Mouse (Mus musculus) gastrocnemius, postnatal 4 days (tissue): Measurements from ENCODE around the gene Ndrg4. TPM values are rescaled to one million over a fixed set of nuclear protein-coding genes. Genes with fewer than 3 reads are reported as not detected.
"Not testable (repeated sequence)": the region's sequence is repeated elsewhere in the genome, so short reads cannot be mapped to it uniquely, and the experiment has no call there.

Experiments used
- DNase-seq, 2 experiments: peaks; one replicate each; pipeline ENCODE4 v3.0.0; 2021 to 2022; ENCODE audit warnings: low spot score in 2 of 2, mixed read lengths in 2 of 2
- long read RNA-seq, 2 experiments: library from polyadenylated mRNA; stranded (forward); transcript quantifications; one replicate each; pipeline ENCODE4 v2.0.0; 2021
- total RNA-seq, 2 experiments: library from RNA; stranded (reverse); gene quantifications; 2 replicates each; pipeline ENCODE4 v1.2.3; 2021

The Ndrg4 gene
- total RNA-seq = 10 to 100 TPM; 13.8 to 18.5 TPM
- long read RNA-seq, experiment 1, transcript Ndrg4-203 (14 exons, 2,738 nt) = major isoform, 12 of 21 reads
- long read RNA-seq, experiment 1, partial matches to known transcripts = 1 of 21 reads
- long read RNA-seq, experiment 1, other reads (novel, unspliced or antisense) = 3 of 21 reads
- long read RNA-seq, experiment 2, transcript Ndrg4-202 (15 exons, 2,966 nt) = minor isoform, 5 of 29 reads
- long read RNA-seq, experiment 2, transcript Ndrg4-203 (14 exons, 2,738 nt) = major isoform, 14 of 29 reads
- long read RNA-seq, experiment 2, partial matches to known transcripts = 1 of 29 reads
- long read RNA-seq, experiment 2, other reads (novel, unspliced or antisense) = 7 of 29 reads

- no peak for DNase-seq
These were observed at the start of gene Ndrg4 for GRCm38 (mm10) chr8:95676631-95677030. TSS of gene Ndrg4 (plus strand) at chr8:95676980.

GRCm38 (mm10) chr8:95632840-95633239 is 43.9 kb upstream of the Ndrg4 start:
- no peak for DNase-seq

DNA sequence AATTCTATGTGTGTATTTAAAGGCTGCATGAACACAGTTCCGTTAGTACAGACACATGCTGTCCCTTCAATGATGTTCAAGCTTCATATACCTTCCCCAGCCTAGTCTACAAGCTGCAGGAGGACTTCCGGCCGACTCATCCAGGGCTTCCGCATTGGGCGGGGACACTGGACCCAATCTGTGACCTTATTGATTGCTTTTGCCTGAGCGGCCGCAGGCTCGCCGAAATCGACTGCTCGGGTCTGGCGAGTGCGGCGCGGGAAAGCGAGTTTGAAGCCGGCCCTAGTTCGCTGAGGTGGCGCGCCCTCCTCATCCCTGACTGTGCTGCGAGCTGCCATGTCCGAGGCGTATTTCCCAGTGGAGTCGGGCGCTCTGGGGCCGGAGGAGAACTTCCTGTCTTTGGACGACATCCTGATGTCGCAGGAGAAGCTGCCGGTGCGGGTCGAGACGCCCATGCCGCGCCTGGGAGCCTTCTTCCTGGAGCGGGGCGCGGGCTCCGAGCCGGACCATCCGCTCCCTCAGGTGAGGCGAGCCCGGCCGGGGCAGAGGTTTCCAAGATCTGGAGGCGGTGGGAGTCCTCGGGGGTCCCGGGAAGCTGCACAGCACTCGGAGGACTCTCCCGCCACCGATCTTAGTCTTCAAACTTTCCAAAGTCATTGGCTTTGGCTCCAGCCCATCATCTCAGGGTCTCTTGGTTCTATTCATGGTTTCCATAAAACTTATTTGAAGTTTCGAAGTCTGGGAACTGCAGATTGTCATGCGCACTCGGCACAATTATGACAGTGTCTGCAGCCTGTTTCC is 43.3 kb upstream of the Ndrg4 start, which contains the start of gene Gins3:
Gene Gins3 (plus strand): TSS at position 192 of the 801 bp plus-strand sequence.
- peak; percentile 75 to 91 for DNase-seq

DNA sequence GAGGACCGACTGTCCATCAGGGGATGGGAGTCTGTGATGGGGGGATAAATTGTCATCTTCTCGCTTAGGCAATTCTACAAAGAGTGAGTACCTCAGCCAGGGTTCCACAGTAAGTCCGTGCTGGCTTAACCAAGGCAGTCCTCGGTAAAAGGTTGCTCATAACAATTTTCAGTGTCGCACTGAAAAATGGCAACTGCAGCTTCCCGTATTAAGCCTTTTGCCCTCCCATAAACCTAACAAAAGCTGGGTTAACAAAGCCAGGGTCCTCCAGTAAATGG is 42.8 kb upstream of the Ndrg4 start:
- DNase-seq = no peak

DNA sequence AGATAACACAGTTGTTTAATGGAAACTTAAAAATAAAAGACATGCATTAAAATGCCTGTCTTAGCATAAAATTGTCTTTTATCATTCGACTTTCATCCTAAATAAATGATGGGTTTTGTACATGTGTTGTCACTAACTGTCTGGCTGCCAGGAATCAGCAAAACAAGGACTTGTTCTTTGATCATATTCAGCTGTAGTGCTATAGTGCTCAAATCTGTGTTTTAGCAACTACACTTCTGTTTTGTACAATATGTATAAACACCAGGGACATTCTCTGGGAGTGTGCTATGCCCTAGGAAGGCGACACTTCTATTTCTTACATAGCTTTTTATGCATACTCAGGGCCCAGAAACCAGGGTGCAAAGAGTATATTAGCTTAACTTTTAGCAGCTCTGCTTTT is 31.8 kb upstream of the Ndrg4 start:
- no peak for DNase-seq

DNA sequence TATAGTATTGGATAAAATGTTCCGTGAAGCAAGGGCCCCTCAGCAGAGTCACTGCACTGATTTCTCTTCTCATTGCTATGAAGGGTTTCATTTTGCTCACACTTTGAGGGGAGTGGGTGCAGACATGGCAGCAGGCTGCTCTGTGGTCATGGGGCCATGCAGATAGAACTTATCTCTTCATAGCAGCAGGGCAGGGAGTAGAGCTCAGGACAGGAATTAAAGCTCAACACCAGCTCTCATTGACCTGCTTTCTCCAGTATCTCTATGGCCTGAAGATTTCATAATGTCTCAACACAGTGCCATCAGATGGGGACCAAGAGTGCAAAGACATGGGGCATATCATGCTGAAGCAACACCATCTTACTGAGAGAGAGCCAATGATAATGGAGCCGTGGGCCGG is 28.5 kb upstream of the Ndrg4 start:
- DNase-seq = no peak

- DNase-seq = no peak
These were observed 23.4 kb upstream of the Ndrg4 start for GRCm38 (mm10) chr8:95653351-95653750.

DNA sequence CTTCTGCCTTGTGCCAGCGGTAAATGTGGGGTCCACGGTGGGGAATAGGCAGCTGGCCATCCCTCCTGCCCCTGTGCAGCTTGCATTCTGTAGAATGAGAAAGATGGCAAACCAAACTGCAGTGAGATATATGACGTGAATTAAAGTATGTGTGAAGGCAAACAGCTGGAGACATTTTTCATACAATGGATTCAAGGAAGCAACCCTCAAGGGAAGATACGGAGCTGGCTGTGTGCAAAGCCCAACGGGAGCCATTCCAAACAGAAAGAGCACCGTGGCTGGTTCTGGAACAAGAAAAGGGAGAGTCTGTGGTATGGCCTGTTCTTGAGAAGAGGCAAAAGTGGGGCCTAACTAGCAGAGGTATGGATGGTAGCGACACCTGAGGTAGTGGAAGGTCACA is 20.9 kb upstream of the Ndrg4 start:
- DNase-seq = no peak

- no peak for DNase-seq
These were observed 20.3 kb upstream of the Ndrg4 start for GRCm38 (mm10) chr8:95656316-95657002.

DNA sequence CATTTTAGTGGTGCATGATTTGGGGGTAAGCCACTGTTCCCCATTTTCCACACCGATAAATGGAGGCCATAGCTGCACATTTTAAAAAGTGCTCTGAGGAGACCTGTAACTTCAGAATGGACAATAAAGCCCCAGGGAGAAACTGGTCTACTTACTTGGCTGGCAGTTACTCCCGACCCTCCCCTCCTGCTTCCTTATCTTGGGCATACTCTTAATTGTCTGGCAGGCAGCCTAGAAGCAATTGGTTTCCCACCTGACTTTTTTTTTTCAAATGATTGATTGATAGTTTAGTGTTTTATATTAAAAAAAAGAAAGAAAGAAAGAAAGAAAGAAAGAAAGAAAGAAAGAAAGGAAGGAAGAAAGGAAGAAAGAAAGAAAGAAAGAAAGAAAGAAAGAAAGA is 19.3 kb upstream of the Ndrg4 start:
- no peak for DNase-seq

DNA sequence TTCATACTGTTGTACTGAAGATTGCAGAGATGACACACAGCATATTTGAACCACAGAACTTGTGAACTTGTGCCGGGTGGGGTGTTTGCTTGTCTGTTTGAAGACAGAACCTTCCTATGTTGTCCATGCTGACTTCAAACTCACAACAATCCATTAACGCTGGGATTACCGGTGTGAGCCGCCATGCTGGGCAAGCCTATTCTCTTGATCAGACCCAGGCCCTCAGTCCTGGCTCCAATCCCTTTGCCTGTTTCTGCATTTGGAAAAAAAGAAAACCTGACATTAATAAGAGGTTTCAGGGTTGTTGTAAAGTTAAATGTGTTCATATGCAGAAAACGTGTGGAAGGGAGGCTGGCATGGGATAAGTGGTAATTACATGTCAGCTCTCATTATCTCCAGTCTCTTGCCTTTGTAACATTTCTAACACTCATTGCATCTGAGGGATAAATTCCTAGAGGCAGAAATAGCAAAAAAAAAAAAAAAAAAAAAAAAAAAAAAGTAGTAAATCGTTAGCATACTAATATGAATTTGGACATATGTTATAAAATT is 16.4 kb upstream of the Ndrg4 start:
- no peak for DNase-seq

- no peak for DNase-seq
These were observed 15.7 kb upstream of the Ndrg4 start for GRCm38 (mm10) chr8:95661085-95661484.

GRCm38 (mm10) chr8:95661575-95661974 is 15.2 kb upstream of the Ndrg4 start:
- DNase-seq = no peak

DNA sequence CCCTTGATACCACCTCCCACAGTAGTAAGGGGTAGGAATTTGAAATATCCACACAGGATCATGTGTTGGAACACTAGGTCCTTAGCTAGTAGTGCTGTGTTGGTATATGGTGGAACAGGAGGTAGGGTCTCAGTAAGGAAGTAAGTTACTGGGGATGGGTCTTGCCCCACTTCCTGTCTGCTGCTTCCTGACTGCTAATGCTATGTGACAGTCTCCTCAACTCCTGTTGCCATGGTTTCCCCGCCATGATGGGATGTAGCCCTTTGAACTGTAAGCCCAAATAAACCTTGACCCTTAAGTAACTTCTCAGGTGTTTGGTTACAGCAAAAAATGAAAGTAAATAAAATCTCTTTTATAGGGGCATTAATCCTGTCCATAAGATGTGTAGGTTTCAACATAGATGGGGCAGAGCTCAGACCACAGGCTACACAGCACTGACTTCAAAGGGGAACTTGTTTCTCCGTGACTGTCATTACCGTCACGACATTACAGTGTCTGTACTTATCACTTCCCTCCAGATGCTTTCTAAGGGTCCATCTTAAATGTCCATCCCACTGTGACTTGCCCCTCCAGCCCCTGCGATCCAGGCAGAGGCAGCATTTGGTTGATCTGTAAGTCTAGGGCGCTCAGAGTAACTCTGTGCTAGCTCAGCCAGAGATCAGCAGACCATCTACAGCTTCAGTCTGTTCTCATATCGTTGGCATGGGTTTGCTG is 13.7 kb upstream of the Ndrg4 start:
- DNase-seq = no peak

DNA sequence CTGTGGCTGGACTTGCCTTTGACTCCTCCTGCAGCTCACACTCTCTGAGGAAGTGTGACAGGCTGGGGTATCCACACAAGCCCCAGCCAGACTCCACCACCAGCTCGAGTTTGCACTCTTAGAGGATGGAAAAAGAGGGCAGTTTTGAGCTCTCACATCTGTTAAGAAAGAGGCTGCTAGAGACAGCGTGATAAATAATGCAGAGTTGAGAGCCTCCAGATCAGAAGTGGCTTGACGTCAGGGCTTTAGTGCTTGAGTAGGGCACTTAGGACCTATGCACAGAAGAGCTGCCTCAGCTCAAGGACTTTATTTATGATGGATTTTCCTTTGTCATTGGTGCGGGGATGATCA is 13.2 kb upstream of the Ndrg4 start:
- no peak for DNase-seq

DNA sequence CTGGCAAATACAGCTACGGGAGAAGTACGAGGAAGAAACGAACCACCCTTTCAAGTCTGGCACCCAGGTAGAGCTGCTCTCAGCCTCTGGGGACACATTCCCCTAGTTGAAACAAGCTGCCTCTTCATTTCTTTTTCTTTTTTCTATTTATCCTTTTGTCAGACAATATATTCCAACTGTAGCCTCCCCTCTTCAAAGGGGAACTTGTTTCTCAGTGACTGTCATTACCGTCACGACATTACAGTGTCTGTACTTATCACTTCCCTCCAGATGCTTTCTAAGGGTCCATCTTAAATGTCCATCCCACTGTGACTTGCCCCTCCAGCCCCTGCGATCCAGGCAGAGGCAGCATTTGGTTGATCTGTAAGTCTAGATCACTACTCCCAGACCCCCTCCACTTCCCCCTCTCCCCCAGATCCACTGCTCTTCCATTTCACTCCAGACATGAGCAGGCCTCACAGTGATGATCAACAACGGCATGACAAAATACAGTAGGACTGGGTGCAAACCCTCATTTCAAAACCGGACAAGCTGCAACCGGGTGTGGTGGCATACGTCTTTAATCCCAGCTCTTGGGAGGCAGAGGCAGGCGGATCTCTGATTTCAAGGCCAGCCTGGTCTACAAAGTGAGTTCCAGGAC is 10.8 kb upstream of the Ndrg4 start:
- not testable (repeated sequence) for DNase-seq

- DNase-seq = no peak
These were observed 8.4 kb upstream of the Ndrg4 start for GRCm38 (mm10) chr8:95668163-95668958.

GRCm38 (mm10) chr8:95669967-95670366 is 6.8 kb upstream of the Ndrg4 start:
- DNase-seq = no peak

- no peak for DNase-seq
These were observed 4.9 kb upstream of the Ndrg4 start for GRCm38 (mm10) chr8:95671861-95672260.

DNA sequence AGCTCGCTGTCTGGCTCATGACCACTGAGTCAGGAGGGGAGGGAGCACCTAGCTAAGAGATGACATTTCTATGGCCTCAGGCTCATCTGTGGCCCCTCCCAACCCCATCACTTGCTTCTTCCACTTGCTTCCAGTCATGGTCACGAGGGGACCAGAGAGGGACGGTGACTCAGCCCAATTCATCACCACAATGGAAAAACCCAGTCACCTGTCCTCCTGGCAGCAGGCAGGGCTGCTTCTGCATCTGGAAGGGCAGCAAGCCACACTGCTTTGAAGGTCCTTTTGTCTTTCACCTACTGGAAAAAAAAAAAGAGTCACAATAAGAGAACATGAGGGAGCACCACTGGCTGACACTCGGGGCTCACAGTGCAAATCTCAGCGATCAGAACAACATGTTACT is 4.0 kb upstream of the Ndrg4 start:
- no peak for DNase-seq
